Mouse (Mus musculus): ENCODE measurements at regions not wholly inside any gene's neighbourhood (a gene's known extent, or its start where the extent isn't known, plus 50 kb on each side); places are given as distances from the start of the nearest gene placed in this dataset.

DNA sequence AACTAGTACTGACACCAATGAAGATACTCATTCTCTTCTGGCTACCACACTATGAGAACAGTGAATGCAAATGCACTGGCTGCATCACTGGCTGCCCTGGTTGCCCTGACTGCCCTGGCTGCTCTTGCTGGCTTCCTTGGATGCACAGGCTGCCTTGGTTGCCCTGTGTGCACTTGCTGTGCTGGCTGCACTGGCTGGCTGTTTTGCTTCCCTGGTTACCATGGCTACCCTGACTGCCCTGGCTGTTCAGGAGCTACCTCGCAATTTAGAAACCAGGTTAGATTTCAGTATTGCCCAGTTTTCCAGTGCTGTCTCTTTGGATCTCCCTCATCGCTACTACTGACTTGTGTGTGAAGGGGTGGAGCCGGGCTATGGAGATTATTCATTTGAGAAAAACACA lies 175.7 kb downstream of the Fat4 start:
- no peak for ATAC-seq (replicated peaks in 1 of 2; ENCODE audit: insufficient read depth in 1 of 2, low FRiP score in 2 of 2, low TSS enrichment in 1 of 2, low read depth in 1 of 2, poor library complexity in 2 of 2, severe bottlenecking in 2 of 2)

DNA sequence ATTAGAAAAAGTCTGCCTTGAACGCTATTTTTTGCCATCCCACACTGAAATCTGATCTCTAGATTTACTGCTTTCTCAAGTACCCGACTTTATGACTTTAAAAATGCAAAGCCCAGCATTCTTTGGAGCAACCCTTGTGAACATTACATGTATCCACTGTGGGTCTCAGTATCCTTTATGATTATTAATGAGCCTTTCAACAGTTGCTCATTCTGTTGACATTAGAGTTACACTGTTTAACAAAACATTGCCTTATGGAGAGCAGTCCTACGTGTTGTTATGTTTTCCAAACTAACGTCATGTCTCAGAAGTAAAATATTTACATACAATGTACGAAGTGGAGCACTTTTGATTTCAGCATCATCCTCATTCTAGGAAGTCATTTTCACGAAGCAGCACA lies 178.7 kb downstream of the Fat4 start:
- no peak for ATAC-seq (replicated peaks in 1 of 2; ENCODE audit: insufficient read depth in 1 of 2, low FRiP score in 2 of 2, low TSS enrichment in 1 of 2, low read depth in 1 of 2, poor library complexity in 2 of 2, severe bottlenecking in 2 of 2)

DNA sequence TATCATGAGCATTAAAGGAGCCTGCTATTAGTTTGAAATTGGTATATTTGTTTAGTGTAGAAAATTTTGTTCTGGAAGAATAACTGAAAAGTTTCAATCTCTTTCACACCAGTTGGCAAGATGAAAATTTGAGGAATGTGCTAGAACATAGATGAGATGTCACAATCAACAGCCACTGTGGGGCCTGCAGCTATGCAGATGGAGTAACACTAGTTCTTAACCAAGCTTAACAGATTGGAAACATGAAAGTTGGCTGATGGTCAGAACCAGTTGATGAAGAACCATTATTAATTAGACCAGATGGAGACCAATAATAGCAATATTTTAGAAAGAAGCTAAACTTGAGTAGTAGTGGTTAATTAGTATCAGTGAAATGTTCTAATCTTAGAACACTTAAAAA lies 182.3 kb downstream of the Fat4 start:
- ATAC-seq (replicated peaks in 1 of 2; ENCODE audit: insufficient read depth in 1 of 2, low FRiP score in 2 of 2, low TSS enrichment in 1 of 2, low read depth in 1 of 2, poor library complexity in 2 of 2, severe bottlenecking in 2 of 2): no peak

DNA sequence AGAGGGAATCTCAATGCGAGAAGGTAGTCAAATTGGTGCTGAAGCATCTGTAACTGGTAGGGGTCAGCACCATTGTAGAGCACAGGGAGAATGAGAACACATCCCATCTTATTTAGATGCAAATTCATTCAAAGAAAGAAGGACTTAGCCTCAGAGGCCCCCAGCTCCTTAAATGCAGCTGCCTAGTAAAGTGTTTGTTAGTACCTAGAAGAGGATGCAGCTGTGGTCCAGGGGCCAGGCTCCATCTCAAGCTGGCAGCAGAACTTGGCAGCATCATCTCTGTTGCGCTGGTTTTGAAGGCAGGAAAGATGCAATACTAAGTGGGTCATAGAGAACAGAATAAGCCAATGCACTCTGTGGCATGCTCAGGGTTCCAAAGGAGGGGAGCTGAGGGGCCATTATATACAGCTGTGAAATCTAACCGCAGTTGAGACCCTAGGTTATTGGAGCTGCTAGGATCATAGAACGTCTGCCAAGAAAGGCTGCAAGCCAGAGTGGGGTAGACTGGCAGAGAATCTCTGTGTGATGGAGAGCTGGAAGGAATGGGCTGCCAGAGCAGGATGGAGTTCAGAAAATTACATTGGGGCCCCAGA lies 196.0 kb downstream of the Fat4 start:
- no peak for ATAC-seq (replicated peaks in 1 of 2; ENCODE audit: insufficient read depth in 1 of 2, low FRiP score in 2 of 2, low TSS enrichment in 1 of 2, low read depth in 1 of 2, poor library complexity in 2 of 2, severe bottlenecking in 2 of 2)

DNA sequence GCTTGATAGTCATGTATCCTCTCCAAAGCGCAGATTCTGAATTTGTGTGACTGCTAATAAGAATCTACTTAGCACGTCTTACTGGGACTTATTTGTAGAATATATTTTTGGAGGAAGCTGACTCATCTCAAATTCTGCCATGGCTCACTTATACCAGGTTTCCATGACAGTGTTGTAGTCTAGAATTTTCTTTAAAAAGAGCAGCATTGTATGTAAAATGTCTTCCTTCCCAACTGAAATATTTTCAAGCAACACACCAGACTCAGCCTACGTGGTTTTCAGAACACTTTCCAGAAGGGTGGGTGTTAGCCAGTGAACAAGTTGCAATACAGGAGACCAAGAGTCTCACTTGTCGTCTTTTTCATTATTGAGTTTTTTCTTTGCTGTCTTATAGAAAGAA lies 202.2 kb downstream of the Fat4 start:
- ATAC-seq (replicated peaks in 1 of 2; ENCODE audit: insufficient read depth in 1 of 2, low FRiP score in 2 of 2, low TSS enrichment in 1 of 2, low read depth in 1 of 2, poor library complexity in 2 of 2, severe bottlenecking in 2 of 2): no peak

DNA sequence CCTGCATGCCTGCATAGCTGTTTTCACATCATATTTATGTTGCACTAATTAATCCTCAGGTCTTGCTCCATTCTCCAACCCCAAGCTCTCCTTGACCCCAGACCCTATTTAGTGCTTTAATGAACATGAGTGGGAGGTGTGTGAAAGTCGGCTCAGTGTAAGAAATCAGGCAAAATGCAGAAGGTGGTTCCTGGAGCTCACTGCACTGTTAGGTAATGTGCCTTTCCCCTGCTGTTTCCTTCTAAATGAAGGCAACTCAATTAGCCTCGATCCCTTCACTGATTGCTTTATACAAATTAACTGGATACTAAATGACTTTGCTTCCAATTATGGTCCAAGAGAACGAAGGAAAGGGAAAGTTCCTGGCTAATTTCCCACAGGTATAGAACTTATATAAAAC lies 215.6 kb downstream of the Fat4 start:
- no peak for ATAC-seq (replicated peaks in 1 of 2; ENCODE audit: insufficient read depth in 1 of 2, low FRiP score in 2 of 2, low TSS enrichment in 1 of 2, low read depth in 1 of 2, poor library complexity in 2 of 2, severe bottlenecking in 2 of 2)

DNA sequence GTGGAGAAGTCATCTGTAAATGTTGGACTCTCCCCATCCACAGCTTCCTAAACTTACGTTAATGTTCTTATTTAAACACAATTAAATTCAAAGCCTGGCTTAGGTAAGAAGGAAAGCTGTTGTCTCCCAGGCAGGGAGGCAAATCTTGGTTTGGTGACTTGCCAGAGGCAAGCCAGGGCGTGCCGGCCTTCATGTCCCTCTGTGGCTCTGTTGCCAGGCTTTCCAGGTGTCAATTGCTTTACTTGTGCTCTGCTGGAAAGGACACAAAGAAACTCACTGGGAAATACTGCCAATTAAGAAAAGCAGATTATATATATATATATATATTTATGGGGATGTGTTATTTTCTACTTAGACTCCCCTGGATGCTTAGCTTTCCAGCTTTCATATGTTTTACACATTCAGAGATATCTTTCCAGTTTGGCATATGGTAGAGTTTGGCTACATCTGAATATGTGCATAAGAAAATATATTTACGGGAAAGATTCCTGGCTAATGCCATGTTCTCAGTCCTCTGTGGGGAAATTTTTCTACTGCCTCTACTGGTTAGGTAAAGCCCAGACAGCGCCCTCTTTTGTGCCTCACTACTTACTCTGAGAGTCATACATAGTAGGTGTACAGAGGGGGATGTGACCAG lies 223.1 kb downstream of the Fat4 start:
- no peak for ATAC-seq (replicated peaks in 1 of 2; ENCODE audit: insufficient read depth in 1 of 2, low FRiP score in 2 of 2, low TSS enrichment in 1 of 2, low read depth in 1 of 2, poor library complexity in 2 of 2, severe bottlenecking in 2 of 2)

DNA sequence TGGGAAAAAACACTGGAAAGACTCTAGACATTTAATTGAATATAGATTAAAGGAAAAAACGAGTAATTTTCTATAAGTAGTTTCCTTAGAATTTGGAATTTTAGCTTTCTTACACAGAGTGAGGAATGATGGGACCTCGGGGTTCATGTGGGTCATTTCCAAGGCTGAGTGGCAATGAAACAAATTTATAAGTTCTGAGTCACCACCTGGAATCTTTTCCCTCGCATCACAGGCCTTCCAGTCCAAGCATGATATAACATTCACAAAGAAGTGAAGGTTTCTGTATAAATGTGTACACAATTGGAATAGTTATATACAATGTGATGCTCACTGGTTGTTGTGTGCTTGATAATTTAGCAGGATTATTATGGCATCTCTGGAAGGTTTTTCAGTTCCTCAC lies 227.3 kb downstream of the Fat4 start:
- ATAC-seq (replicated peaks in 1 of 2; ENCODE audit: insufficient read depth in 1 of 2, low FRiP score in 2 of 2, low TSS enrichment in 1 of 2, low read depth in 1 of 2, poor library complexity in 2 of 2, severe bottlenecking in 2 of 2): no peak

DNA sequence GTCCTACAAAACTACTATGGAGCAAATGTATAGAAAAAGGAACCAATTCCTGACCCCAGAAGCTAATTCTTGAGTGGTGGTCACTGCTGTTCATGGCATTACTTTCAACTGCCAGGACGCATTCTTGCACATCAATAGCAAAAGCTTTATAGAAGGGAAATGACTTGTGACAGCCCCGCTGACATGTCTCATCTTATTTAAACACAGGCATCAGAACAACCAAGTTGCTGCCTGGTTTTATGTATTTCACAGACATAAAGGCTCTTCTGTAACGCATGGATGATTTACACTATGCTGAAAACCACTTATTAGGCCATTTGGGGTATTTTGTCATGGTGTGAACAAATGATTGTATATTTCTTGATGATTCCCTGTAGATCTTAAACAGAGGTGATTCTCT lies 228.1 kb downstream of the Fat4 start:
- ATAC-seq (replicated peaks in 1 of 2; ENCODE audit: insufficient read depth in 1 of 2, low FRiP score in 2 of 2, low TSS enrichment in 1 of 2, low read depth in 1 of 2, poor library complexity in 2 of 2, severe bottlenecking in 2 of 2): no peak

DNA sequence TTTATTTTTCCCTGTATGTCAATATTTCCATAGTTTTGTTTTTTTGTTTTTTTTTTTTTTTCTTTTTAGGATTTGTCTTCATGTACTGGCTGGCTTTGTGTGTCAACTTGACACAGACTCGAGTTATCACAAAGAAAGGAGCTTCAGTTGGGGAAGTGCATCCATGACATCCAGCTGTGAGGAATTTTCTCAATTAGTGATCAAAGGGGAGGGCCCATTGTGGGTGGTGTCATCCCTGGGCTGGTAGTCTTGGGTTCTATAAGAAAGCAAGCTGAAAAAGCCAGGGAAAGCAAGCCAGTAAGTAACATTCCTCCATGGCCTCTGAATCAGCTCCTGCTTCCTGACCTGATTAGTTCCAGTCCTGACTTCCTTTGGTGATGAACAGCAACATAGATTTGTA lies 228.7 kb downstream of the Fat4 start:
- ATAC-seq (replicated peaks in 1 of 2; ENCODE audit: insufficient read depth in 1 of 2, low FRiP score in 2 of 2, low TSS enrichment in 1 of 2, low read depth in 1 of 2, poor library complexity in 2 of 2, severe bottlenecking in 2 of 2): no peak

DNA sequence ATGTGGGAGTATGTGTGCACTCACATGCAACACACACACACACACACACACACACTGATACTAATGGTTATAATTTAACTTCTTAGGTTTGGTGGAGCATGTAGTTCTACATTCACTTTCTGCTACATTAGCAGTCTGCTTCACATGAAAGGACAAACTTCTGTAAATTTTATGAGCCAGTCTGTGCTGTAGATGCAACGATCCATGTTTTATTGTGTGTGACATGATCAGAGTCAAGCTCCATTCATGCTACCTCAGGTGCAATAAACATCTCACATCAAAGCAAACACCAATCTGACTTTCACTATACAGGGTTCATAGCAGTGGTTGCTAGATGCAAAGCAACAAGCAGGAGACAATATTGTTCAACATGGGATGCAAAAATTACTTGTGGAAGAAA lies 235.5 kb downstream of the Fat4 start:
- no peak for ATAC-seq (replicated peaks in 1 of 2; ENCODE audit: insufficient read depth in 1 of 2, low FRiP score in 2 of 2, low TSS enrichment in 1 of 2, low read depth in 1 of 2, poor library complexity in 2 of 2, severe bottlenecking in 2 of 2)

DNA sequence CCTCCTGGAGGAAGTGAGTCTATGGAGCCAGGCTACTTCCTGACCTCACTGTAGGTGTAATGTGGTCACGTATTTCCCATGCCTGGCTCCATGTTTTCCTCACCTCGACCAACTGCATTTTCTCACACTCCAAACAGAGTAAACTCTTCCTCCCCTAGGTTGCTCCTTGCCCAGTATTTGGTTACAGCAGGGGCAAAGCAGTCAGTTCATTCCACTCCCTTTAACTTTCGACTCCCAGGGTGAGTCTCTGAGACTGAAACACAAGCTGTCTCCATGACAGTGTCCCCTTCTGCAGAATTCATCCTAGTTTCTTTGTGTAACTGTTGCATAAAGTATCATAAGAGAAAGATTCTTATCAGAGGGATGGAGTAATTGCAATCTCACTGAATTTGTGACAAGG lies 243.8 kb downstream of the Fat4 start:
- no peak for ATAC-seq (replicated peaks in 1 of 2; ENCODE audit: insufficient read depth in 1 of 2, low FRiP score in 2 of 2, low TSS enrichment in 1 of 2, low read depth in 1 of 2, poor library complexity in 2 of 2, severe bottlenecking in 2 of 2)

DNA sequence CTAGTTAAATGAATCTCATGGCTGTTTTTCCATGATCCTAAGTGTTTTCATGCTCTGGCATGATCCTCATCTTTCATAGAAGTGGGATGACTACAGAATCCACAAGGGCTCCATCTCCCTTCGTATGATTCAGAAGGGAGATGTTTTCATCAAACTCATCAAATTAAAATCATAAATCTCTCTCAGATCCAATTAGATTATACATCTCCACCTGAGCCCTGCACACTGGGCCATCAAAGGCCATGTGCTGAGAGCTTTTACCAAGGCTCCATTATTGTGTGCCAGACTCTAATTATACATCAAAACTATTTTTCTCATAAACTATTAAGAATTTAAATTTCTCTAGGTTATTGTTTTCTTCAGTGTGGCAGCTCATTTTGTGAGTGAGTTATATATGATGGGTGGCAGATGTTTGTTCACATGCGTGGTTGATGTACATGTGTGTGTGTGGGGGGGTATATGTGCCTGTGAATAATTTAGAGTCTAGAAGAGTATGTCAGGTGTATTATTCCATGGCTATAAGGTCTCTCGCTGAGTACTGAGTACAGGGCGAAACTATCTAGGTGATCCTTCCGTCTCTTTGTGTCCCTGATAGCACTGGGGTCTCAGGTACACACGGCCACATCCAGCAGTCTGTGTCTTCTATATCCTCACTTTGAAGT lies 278.4 kb downstream of the Fat4 start:
- ATAC-seq (replicated peaks in 1 of 2; ENCODE audit: insufficient read depth in 1 of 2, low FRiP score in 2 of 2, low TSS enrichment in 1 of 2, low read depth in 1 of 2, poor library complexity in 2 of 2, severe bottlenecking in 2 of 2): no peak

DNA sequence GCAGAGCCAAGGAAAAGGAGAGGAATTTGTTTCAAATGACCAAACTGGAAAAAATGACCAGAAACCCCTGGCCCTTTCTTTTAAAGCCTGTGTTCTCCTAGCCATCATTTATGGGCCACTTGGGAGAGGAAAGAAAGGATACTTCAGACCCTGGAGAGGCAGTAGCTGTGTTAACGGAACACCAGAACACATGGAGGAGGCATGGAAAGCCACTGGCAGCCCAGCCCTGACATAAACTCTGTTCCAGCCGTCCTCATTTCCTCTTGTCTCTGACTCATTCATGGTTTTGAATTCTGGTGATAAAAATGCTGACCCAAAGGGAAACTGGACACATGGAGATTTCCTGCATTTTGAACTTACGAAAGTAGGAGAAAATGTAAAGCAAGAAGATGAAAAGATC lies 295.9 kb downstream of the Fat4 start:
- no peak for ATAC-seq (replicated peaks in 1 of 2; ENCODE audit: insufficient read depth in 1 of 2, low FRiP score in 2 of 2, low TSS enrichment in 1 of 2, low read depth in 1 of 2, poor library complexity in 2 of 2, severe bottlenecking in 2 of 2)

DNA sequence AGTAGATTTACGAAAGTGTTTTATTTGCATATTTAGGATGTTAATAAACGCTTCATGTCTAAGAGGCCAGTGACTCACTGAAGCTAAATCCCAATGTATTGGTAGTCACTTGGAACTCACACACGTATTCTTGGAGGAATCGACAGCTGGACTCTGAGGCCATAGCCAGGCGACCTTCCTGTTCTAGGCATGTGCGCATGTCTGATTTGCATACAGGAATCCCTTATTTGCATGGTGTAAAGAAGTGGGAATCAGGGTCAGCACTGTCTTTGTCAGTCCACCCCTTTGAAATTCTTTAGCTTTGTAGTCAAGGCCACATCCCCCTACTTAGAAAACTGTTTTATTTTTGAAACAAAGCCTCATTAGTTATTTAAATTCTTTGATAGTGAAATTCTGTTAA lies 308.4 kb downstream of the Fat4 start:
- no peak for ATAC-seq (replicated peaks in 1 of 2; ENCODE audit: insufficient read depth in 1 of 2, low FRiP score in 2 of 2, low TSS enrichment in 1 of 2, low read depth in 1 of 2, poor library complexity in 2 of 2, severe bottlenecking in 2 of 2)

DNA sequence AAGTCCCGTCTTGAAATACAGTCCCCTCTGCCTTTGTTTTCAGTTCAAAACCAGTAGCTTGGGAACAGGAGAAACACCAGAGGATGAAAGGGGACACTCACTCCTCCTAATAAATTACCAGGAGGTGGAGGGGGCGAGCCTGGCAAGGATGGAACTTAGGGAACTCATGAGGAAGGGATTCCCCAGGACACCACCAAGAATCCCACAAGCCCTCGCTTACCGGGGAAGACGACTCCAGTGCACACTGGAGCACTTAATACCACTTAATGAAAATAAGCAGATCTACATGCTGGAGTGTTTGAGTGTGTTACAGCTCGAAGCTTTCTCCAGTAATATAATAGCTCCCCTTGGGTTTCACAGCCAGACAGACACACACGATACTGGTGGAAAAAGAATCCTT lies 315.9 kb downstream of the Fat4 start:
- ATAC-seq (replicated peaks in 1 of 2; ENCODE audit: insufficient read depth in 1 of 2, low FRiP score in 2 of 2, low TSS enrichment in 1 of 2, low read depth in 1 of 2, poor library complexity in 2 of 2, severe bottlenecking in 2 of 2): no peak

DNA sequence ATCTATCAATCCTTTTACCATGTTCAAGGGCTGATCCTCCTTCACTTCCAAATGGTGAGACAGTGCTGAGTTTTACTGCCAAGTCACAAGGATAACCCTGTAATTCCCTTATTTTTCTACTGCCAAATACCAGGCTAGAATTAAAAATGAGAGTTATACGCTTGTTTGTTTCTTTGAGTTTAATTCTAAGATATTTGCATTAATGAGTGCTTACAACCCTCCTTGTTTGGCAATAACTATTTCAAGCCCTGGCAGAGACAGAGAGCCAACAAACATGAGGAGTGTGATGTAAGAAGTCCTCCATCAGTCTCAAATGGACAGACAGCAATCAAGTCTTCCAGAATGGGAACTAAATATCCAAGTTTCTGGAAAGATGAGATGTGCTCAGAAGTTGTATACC lies 321.9 kb downstream of the Fat4 start:
- no peak for ATAC-seq (replicated peaks in 1 of 2; ENCODE audit: insufficient read depth in 1 of 2, low FRiP score in 2 of 2, low TSS enrichment in 1 of 2, low read depth in 1 of 2, poor library complexity in 2 of 2, severe bottlenecking in 2 of 2)

DNA sequence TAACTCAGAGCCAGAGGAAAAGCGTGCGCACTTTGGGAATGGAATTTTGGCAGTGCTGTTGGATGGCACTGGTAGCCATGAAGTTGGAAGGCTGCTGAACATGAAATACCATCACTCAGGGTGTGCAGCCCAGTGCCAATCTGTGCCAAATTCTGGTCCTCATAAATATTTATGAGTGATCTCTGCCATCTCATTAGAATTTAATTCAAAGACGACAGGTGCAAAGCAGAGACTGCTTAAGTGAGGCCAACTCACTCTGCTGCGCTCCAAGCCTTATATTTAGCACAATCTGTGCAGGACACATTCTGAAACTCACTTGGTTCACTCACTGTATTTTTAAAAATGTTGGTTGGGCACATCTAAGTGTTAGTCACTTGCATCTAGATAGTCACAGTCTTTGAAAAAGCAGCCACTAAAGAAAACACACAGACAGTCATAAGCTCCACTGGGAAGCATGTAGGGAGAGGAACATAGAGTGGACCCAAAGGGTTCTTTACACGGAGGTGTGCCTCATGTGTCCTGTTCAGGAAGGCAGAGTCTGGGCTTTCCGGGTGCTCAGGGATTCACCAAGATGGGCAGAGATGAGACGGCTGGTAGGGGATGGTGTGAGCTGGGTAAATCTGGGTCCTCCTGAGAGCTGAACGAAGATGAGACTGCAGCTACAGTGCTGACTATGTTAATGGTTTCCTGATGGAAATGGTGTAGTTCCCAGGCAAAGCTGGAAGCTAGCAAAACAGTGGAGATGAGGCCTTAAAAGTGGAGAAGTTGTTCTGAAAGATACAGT lies 322.8 kb downstream of the Fat4 start:
- ATAC-seq (replicated peaks in 1 of 2; ENCODE audit: insufficient read depth in 1 of 2, low FRiP score in 2 of 2, low TSS enrichment in 1 of 2, low read depth in 1 of 2, poor library complexity in 2 of 2, severe bottlenecking in 2 of 2): no peak
